Mouse (Mus musculus): ENCODE results near the gene Jpt2.

DNA sequence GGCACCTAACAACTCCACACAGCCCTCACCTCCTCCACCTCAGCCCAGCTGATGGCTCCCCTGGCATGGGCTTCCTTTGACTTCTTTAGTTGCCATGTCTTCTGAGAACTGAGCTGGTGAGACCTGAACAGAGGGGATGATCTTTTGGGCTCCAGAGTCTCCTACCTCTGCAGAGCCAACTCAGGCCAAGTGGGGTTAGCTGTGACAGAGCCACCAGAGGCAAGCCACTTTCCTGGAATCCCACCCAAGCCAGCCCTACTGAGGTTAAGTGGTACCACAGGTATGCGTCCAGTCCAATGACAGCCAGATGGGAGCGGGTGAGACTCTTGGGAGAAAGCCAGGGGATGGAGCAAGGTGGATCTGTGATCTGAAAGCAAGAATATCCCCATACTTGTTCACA is 67.2 kb downstream of the Jpt2 start:
- TF ChIP-seq CTCF (IDR thresholded peaks at IDR 0.05; ENCODE audit: low read depth, low read length) (no peak), POLR2A (IDR thresholded peaks at IDR 0.05; ENCODE audit: extremely low read depth, insufficient read depth, low read length) (no peak)
